Mouse (Mus musculus): Measurements from ENCODE around the gene Anxa5.

Gene Anxa5

DNA sequence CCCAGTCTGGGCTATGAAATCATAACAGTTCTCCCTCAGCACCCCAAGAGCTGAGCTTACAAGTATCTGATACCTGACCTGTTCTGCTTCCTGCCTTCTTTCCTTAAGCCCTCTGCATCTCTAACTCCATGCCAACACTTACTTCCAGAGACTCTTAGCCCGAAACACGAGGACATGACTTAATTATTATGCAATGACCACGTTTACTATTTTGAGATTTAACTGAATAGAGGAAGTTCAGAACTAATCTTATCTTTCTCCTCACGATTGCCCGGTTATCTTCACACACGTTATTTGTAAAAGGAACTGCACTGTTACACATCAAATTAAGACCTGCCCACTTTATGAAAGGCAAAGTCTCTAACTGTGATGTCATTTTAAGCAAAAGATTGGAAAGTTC is 28.8 kb downstream of the Anxa5 start:
- no peak for DNase-seq

DNA sequence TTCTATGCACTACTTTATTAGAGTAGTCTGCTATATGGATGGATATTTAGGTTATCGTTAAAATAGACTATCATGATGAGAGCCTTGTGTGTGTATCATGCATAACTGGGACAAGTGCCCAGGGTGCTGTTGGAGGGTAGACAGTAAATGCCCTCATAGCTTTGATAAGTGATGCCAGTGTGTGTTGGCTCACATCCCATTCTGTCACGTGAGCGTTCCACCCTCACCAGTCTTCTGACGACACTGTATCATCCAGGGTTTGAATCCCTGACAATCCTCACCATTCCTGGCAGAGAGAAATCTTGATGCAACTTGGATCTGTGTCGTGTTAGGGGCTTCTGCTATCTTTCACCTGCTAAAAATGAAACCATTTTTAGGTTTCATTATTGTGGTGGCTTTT is 29.2 kb downstream of the Anxa5 start:
- no peak for DNase-seq

DNA sequence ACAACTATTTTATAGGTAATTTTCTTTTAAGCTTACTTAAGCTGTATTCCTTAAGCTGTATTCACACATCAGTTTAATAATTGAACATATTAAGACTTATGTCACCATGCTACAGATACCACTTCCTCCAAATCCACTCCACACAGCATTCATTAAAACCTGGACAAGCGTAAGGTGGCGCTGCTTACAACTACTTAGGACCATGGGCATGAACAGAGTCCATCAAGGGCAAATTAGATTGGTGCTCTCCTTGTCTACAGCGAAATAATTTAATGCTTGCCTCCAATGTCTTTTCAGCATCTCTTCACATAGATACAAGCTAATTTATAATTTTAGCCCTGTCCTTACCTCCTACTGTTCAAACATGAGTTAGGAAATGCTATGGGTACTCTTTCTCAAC is 29.7 kb downstream of the Anxa5 start:
- DNase-seq, result no peak

DNA sequence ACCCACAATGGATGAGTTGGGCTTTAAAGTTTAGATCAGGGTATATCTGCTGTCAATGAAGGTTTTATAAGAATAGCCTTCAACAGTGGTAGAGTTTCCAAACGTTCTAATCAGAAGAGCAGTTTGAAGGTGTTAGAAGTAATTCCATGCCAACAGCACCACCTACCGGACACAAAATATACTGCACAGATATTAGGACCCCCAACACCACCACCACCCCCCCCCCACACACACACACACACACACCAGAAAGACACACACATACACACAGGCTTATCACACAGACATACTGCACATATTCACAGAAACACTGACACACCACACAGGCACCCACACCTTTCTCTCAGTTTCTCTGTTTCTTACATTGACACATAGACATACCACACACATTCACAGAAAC is 33.3 kb downstream of the Anxa5 start:
- peak; percentile 53 to 55 for DNase-seq

DNA sequence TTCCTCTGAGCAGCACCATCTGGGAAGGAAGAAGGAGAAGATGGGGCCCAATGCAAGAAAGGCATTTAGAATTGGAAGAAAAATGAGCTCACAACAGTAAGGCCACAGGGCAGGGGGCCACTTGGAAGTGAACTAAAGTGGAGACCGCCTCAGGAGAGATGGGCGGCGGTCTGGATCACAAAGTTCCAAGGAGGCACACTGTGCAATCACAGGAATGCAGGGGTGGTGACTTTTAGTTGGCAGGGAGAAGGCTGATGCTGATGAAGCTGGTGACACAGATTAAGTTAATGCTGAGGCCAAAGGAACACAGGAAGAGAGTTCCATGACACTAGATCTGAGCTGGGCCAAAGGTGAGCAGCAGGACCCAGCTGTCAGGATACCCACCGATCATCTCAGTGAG is 35.4 kb downstream of the Anxa5 start:
- DNase-seq, result no peak

DNA sequence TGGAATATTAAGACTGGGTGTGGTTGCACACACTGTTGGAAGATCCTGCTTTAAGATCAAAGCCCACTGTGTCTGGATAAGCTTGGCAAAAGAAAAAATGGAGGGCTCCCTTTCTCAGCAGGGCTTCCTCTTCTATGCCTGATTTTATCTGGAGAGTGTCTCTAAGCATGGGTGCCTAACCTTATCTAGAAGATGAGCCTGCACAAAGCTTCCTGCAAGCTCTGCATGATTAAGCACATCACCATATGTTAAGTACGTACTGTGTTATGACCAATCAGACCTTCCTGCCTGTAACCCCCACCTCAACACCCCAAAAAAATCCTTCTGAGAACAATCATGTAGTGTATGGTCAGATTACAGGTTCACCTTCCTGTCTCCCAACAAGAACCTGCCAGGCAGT is 45.3 kb downstream of the Anxa5 start:
- DNase-seq, result no peak

DNA sequence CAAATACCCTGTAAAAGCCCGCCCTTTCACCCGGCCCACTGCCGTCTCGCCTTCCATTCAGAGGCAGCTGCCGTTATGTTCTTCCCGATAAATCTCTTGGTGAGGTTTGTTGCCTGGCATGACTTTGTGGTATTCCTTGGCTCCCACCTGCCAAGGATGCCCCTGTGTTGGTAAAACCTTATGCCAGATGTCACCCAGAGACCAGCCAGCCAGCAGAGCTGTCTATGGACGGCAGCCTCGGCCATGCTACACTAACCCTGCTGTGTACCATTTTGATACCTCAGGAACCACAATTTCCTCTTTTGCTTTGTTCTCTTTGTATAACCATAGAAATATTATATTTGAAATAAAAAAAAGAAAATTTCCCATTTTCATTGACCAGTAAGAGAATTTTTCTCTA is 48.3 kb downstream of the Anxa5 start:
- peak; percentile 4 to 7 for DNase-seq

DNA sequence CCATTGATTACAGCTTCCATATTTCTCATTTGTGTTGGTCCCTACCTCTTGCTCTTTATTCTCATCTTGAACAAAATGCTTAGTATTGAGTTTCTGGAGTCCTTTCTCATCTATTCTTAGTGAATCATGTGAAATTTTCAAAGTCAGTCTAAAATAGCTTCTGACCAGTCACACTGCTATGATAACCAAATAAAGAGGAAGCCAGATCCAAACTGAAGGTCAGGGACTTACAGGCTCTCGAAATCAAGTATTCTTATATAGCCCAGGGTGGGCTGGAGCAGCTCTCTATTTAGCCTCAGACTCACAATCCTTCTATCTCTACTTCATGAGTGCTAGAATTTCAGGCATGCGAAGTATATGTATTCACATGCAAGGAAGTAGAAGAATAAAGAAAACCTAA is 66.2 kb downstream of the Anxa5 start:
- DNase-seq, result no peak

DNA sequence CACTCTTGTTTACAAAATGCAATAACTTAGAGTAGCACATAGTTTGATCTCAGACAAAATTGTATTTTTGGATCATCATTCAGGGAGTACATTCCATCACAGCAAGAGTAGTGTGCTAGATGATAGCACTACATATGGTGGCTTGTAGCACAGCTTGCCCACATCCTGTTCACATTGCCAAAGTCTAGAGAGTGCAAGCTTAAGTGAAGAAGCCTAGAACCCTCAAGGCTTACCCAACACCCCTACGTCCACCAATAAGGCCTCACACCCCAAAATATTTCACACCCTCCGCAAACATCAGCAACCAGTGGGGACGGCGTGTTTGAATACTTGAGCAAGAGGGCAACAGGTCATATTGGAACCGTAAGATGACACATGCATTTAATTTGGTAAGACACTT is 68.7 kb downstream of the Anxa5 start:
- no peak for DNase-seq

DNA sequence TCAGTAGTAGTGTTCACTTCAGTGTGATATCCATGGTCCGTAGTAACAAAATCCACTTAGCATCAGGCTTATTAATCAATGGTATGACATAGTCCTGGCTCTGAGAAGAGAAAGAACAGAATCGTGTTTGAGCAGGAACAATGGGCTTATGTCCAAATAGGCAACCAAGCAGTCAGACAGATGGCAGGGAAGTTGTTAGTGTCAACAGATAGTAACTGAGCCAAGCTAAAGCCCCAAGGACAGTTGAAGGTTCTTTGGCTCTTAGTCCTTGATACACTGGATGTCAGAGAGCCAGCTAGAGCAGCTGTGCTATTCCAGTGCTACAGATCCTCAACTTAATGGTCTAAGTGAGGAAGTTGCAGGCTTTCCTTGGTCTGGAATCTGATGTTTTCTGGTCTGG is 69.4 kb downstream of the Anxa5 start:
- no peak for DNase-seq

DNA sequence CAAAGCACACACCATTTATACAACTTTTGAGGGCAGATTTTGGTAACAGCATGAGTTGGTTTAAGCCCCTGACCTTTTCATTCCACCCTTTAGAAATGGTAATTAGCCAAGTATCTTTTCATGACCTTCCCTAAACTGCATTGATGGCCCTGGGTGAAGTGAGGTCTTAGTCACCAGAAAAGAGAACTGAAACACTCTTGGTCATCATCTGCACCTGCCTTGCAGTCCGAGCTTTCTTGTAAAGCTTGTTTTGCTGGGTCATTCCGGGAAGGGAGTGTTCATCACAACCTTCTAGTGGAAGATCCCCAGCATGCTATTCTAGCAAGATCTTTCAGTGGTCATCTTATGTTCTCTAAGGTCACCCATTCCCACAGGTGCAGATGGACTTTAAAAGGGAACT is 73.8 kb downstream of the Anxa5 start:
- no peak for DNase-seq

DNA sequence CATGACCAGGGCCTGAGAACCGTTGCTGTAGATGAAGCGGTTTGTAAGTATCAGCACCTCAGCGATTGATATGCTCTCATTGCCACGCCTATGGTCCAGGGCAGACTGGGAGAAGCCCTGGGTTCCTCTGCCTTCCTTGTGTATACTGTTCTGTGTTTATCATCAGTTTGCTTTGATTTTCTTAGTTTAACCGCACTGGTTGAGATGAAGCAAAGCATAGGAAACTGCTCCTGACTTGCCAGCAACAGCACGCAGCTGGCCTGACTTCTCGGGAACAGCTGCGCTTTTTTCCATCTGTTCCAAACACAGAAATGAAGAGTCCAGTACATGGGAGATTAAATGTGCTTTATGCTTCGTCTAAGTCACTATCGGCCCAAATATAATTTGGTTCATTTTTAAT is 75.0 kb downstream of the Anxa5 start:
- DNase-seq, result no peak

Measured in B cell, adult 2 months (primary cell).